Mouse (Mus musculus): Measurements from ENCODE around the gene Fau. TPM values are rescaled to one million over a fixed set of nuclear protein-coding genes. Genes with fewer than 3 reads are reported as not detected.

The Fau gene
- polyA plus RNA-seq, 1 experiment from 2014 or later: 809 TPM

GRCm38 (mm10) chr19:6079983-6080480 lies 22.4 kb downstream of the Fau start, which contains the start of gene Tmem262:
Gene Tmem262 (plus strand): TSS chr19:6080033.
- Histone ChIP-seq H3K9me3 (replicated peaks) (no peaks in the 10 kb centered on the region), H3K9ac (no peak within 1 kb of the TSS), H3K4me3 (replicated peaks) (no peak within 1 kb of the TSS), H3K36me3 (peaks cover 34% of the 10 kb centered on the region), H3K27me3 (no peaks in the 10 kb centered on the region), H3K4me2 (replicated peaks) (no peak within 1 kb of the TSS), H3K27ac (replicated peaks) (no peak within 1 kb of the TSS), H3K4me1 (peaks cover 24% of the 10 kb centered on the region)
- ATAC-seq (ENCODE audit: insufficient number of reproducible peaks, low FRiP score, low TSS enrichment, low read depth): no peak
- whole genome bisulfite sequencing: 92% methylated on average over 12 of the region's 12 CpGs

- Histone ChIP-seq H3K4me1 (peaks cover 24% of the 10 kb centered on the region), H3K36me3 (peaks cover 35% of the 10 kb centered on the region), H3K4me3 (replicated peaks) (peak within 1 kb of the TSS; percentile 15; the same call in 1 of the 2 replicates), H3K4me2 (replicated peaks) (no peak within 1 kb of the TSS), H3K27me3 (no peaks in the 10 kb centered on the region), H3K27ac (replicated peaks) (no peak within 1 kb of the TSS), H3K9me3 (replicated peaks) (no peaks in the 10 kb centered on the region), H3K9ac (0 out of 2 replicates have a peak within 1 kb of the TSS, but pooled peaks have one; percentile 12)
- WGBS: 83% methylated on average over 9 of the region's 9 CpGs
- no peak for ATAC-seq (ENCODE audit: insufficient number of reproducible peaks, low FRiP score, low TSS enrichment, low read depth)
Measured at GRCm38 (mm10) chr19:6082156-6082555, 24.5 kb downstream of the Fau start, which contains the start of gene Gm28374. Gene Gm28374 (minus strand): TSS chr19:6082256.

GRCm38 (mm10) chr19:6084478-6085248 lies 27.0 kb downstream of the Fau start, which contains the start of the genes Zfpl1 and Cdca5:
Gene Zfpl1 (minus strand): TSS chr19:6084956.
Gene Cdca5 (plus strand): TSS chr19:6084983.
- Histone ChIP-seq H3K27ac (replicated peaks) (peak within 1 kb of the TSS; percentile 80), H3K9me3 (replicated peaks) (no peaks in the 10 kb centered on the region), H3K36me3 (peaks cover 53% of the 10 kb centered on the region), H3K9ac (peak within 1 kb of the TSS; percentile 60), H3K4me2 (replicated peaks) (peak within 1 kb of the TSS; percentile 83), H3K4me3 (replicated peaks) (peak within 1 kb of the TSS; percentile 60), H3K27me3 (no peaks in the 10 kb centered on the region), H3K4me1 (peaks cover 24% of the 10 kb centered on the region)
- ATAC-seq (ENCODE audit: insufficient number of reproducible peaks, low FRiP score, low TSS enrichment, low read depth): peak; percentile 90
- under 1% methylated on average over 58 of the region's 58 CpGs for WGBS

- Histone ChIP-seq H3K4me3 (replicated peaks) (peak overlapping the region; percentile 60), H3K4me2 (replicated peaks) (peak overlapping the region; percentile 78), H3K27me3 (no peaks in the 10 kb centered on the region), H3K9ac (peak overlapping the region; percentile 60), H3K9me3 (replicated peaks) (no peaks in the 10 kb centered on the region), H3K27ac (replicated peaks) (peak overlapping the region; percentile 80), H3K4me1 (peaks cover 24% of the 10 kb centered on the region), H3K36me3 (peaks cover 54% of the 10 kb centered on the region)
- whole genome bisulfite sequencing: 0% methylated on average over 17 of the region's 17 CpGs
- peak; percentile 48; the same call in 1 of the 2 replicates for ATAC-seq (ENCODE audit: insufficient number of reproducible peaks, low FRiP score, low TSS enrichment, low read depth)
Measured at GRCm38 (mm10) chr19:6085417-6085879, 27.8 kb downstream of the Fau start.

- Histone ChIP-seq H3K27ac (replicated peaks) (no peak overlapping the region), H3K9me3 (replicated peaks) (no peaks in the 10 kb centered on the region), H3K36me3 (peaks cover 50% of the 10 kb centered on the region), H3K4me2 (replicated peaks) (no peak overlapping the region), H3K9ac (no peak overlapping the region), H3K4me1 (peaks cover 17% of the 10 kb centered on the region), H3K27me3 (no peaks in the 10 kb centered on the region), H3K4me3 (replicated peaks) (no peak overlapping the region)
- 94% methylated on average over 13 of the region's 13 CpGs for WGBS
- ATAC-seq (ENCODE audit: insufficient number of reproducible peaks, low FRiP score, low TSS enrichment, low read depth): no peak
Measured at GRCm38 (mm10) chr19:6088841-6089240, 31.2 kb downstream of the Fau start.

- H3K27ac ChIP-seq (replicated peaks): no peak within 1 kb of the TSS
- ATAC-seq (ENCODE audit: insufficient number of reproducible peaks, low FRiP score, low TSS enrichment, low read depth): no peak
- no peaks in the 10 kb centered on the region for H3K4me1 ChIP-seq
- 92% methylated on average over 7 of the region's 7 CpGs for whole genome bisulfite sequencing
- H3K9ac ChIP-seq: no peak within 1 kb of the TSS
- no peak within 1 kb of the TSS for H3K4me3 ChIP-seq (replicated peaks)
- peaks cover 56% of the 10 kb centered on the region for H3K36me3 ChIP-seq
- no peaks in the 10 kb centered on the region for H3K27me3 ChIP-seq
- H3K9me3 ChIP-seq (replicated peaks): no peaks in the 10 kb centered on the region
- no peak within 1 kb of the TSS for H3K4me2 ChIP-seq (replicated peaks)
Measured at GRCm38 (mm10) chr19:6094119-6094518, 36.5 kb downstream of the Fau start, which contains the start of gene AC131692.1. Gene AC131692.1 (plus strand): TSS chr19:6094419.

GRCm38 (mm10) chr19:6097847-6098246 lies 40.2 kb downstream of the Fau start:
- 83% methylated on average over 3 of the region's 3 CpGs for WGBS
- no peaks in the 10 kb centered on the region for H3K27me3 ChIP-seq
- H3K9me3 ChIP-seq (replicated peaks): no peaks in the 10 kb centered on the region
- H3K4me1 ChIP-seq: no peaks in the 10 kb centered on the region
- H3K27ac ChIP-seq (replicated peaks): no peak overlapping the region
- no peak overlapping the region for H3K9ac ChIP-seq
- no peak overlapping the region for H3K4me2 ChIP-seq (replicated peaks)
- no peak for ATAC-seq (ENCODE audit: insufficient number of reproducible peaks, low FRiP score, low TSS enrichment, low read depth)
- H3K36me3 ChIP-seq: peaks cover 22% of the 10 kb centered on the region; the same call in 1 of the 2 replicates
- no peak overlapping the region for H3K4me3 ChIP-seq (replicated peaks)

GRCm38 (mm10) chr19:6101186-6101585 lies 43.5 kb downstream of the Fau start:
- H3K9ac ChIP-seq: no peak overlapping the region
- whole genome bisulfite sequencing: 30% methylated on average over 6 of the region's 6 CpGs
- H3K27me3 ChIP-seq: no peaks in the 10 kb centered on the region

GRCm38 (mm10) chr19:6102169-6102853 lies 44.7 kb downstream of the Fau start:
- H3K9me3 ChIP-seq (replicated peaks): no peaks in the 10 kb centered on the region
- H3K4me2 ChIP-seq (replicated peaks): no peak overlapping the region
- H3K9ac ChIP-seq: no peak overlapping the region
- H3K27ac ChIP-seq (replicated peaks): no peak overlapping the region
- H3K4me1 ChIP-seq: no peaks in the 10 kb centered on the region
- ATAC-seq (ENCODE audit: insufficient number of reproducible peaks, low FRiP score, low TSS enrichment, low read depth): no peak
- no peak overlapping the region for H3K4me3 ChIP-seq (replicated peaks)
- 0 out of 2 replicates have a peak, but pooled peaks cover 5% of the 10 kb centered on the region for H3K36me3 ChIP-seq
- WGBS: 71% methylated on average over 6 of the region's 6 CpGs
- H3K27me3 ChIP-seq: no peaks in the 10 kb centered on the region

More at GRCm38 (mm10) chr19:6101186-6101585, 43.5 kb downstream of the Fau start:
- no peak overlapping the region for H3K4me2 ChIP-seq (replicated peaks)
- 0 out of 2 replicates have a peak, but pooled peaks cover 5% of the 10 kb centered on the region for H3K36me3 ChIP-seq
- H3K27ac ChIP-seq (replicated peaks): no peak overlapping the region
- H3K4me1 ChIP-seq: no peaks in the 10 kb centered on the region
- H3K9me3 ChIP-seq (replicated peaks): no peaks in the 10 kb centered on the region
- ATAC-seq (ENCODE audit: insufficient number of reproducible peaks, low FRiP score, low TSS enrichment, low read depth): no peak
- no peak overlapping the region for H3K4me3 ChIP-seq (replicated peaks)

- no peaks in the 10 kb centered on the region for H3K4me1 ChIP-seq
- H3K27me3 ChIP-seq: no peaks in the 10 kb centered on the region
- H3K9me3 ChIP-seq (replicated peaks): no peaks in the 10 kb centered on the region
- no peak for ATAC-seq (ENCODE audit: insufficient number of reproducible peaks, low FRiP score, low TSS enrichment, low read depth)
- no peak overlapping the region for H3K4me3 ChIP-seq (replicated peaks)
- H3K4me2 ChIP-seq (replicated peaks): no peak overlapping the region
- H3K9ac ChIP-seq: no peak overlapping the region
- H3K36me3 ChIP-seq: no peaks in the 10 kb centered on the region
- no peak overlapping the region for H3K27ac ChIP-seq (replicated peaks)
- WGBS: 74% methylated on average over 4 of the region's 4 CpGs
Measured at GRCm38 (mm10) chr19:6104476-6104875, 46.8 kb downstream of the Fau start.

- Histone ChIP-seq H3K9me3 (replicated peaks) (no peaks in the 10 kb centered on the region), H3K4me3 (replicated peaks) (no peak within 1 kb of the TSS), H3K36me3 (no peaks in the 10 kb centered on the region), H3K9ac (no peak within 1 kb of the TSS), H3K27me3 (no peaks in the 10 kb centered on the region), H3K27ac (replicated peaks) (no peak within 1 kb of the TSS), H3K4me2 (replicated peaks) (no peak within 1 kb of the TSS), H3K4me1 (no peaks in the 10 kb centered on the region)
- ATAC-seq (ENCODE audit: insufficient number of reproducible peaks, low FRiP score, low TSS enrichment, low read depth): no peak
- WGBS: 88% methylated on average over 7 of the region's 7 CpGs
Measured at GRCm38 (mm10) chr19:6105586-6105985, 47.9 kb downstream of the Fau start, which contains the start of gene Naaladl1. Gene Naaladl1 (plus strand): TSS chr19:6105782.

All from embryonic facial prominence, embryonic 15.5 days (tissue).